Mouse (Mus musculus) kidney, adult 8-10 months (tissue): Measurements from ENCODE around the gene Neurl1a.

Experiments used
- DNase-seq, 2 experiments: peaks; one replicate each; pipeline ENCODE4 v3.0.0; 2022

Gene Neurl1a

DNA sequence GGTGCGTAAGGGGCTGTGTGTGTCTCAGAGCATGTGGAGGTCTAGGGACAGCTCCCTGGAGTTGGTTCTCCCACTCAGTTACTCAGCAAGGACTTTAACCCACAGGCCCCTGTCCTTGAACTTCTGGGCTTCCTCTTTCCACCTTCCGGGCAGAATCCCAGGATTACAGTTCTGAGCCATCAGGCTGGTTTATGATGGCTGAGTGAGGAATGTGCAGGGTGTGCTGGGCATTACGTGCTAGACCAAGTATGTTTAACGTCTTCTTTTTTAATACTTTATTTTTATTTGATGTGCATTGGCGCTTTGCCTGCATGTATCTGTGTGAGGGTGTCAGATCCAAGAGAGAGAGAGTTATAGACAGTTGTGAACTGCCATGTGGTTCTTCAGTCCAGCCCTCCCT is 38.1 kb downstream of the Neurl1a start:
- no peak for DNase-seq

DNA sequence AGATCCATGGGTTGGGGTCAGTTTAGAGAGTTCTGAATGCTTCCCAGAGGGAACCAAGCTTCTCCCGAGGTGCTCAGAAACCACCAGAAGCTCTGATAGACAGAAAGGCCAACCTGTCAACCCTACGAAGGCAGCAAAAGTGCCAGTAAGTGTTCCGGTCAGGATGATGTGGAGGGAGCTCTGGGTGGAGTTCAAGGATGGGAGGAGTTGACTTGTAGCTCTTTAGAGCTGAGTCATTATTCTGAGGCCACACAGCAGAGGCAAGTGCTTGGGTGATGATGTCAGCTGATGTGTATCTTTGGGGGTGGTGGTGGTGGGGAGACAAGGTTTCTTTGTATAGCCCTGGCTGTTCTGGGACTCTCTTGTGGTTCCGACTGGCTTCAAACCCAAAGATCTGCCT is 41.0 kb downstream of the Neurl1a start:
- DNase-seq = no peak

DNA sequence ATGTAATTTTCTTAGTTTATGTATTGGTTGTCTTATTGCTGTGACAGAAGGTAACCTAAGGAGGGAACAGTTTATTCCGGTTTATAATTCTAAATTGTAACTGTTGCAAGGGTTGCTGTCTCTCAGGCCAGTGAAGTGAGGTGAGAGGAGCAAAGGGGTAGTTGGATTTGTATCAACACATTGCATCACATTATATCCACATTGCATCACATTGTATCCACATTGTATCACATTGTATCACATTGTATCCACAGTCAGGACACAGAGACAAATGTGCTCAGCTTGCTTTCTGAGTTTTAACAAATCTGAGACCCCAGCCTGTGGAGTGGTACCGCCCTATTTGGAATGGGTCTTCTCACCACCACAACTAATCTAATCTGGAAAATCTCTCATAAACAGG is 41.6 kb downstream of the Neurl1a start:
- DNase-seq = no peak

DNA sequence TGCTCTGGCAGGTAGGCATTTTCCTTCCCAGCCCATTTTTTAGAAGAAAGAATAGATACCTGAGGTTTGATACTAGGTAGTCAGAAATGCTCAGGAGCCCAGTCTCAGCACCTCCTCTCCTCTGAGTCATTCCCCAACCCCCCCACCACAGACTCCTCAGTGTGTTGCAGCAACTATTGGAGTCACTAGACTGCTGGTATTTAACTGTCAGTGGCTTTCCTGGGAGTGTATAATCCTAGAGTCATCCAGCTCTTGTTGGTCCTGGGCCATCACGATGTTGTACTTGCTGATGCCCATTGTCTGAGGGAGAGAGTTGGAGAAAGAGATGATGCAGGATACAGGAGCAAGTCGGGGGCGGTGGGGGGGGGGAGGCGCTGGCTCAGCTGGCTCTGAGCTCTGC is 42.4 kb downstream of the Neurl1a start:
- no peak for DNase-seq

DNA sequence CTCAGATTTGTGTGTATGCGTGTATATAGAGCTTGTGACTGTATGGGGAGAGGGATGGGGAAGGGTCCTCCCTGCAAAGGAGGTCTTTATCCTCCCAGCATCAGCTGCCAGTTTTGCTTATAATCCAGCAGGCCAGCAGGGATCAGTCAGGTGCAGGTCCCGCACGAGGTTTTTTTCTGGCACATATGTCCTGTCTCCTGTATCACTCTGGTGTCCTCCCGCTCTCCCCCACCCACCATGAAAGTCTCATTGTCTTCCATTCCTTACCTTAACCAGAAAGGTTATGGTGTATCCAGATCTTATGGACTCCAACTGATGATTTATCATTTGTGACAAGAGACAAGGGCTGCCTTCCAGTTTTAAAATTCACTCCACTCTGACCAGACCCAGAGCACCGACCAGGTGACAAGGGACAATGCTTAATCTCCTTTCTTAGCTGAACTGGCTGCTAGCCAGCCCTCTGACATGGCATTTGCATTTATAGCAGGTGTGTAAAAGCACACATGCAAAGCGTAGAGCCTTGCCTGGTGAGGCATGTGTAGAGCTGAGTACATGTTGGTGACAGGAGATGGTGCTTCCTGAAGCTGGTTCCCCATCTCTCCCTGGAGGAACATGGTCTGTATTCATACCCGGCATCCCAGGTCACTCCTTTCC is 43.0 kb downstream of the Neurl1a start:
- no peak for DNase-seq

DNA sequence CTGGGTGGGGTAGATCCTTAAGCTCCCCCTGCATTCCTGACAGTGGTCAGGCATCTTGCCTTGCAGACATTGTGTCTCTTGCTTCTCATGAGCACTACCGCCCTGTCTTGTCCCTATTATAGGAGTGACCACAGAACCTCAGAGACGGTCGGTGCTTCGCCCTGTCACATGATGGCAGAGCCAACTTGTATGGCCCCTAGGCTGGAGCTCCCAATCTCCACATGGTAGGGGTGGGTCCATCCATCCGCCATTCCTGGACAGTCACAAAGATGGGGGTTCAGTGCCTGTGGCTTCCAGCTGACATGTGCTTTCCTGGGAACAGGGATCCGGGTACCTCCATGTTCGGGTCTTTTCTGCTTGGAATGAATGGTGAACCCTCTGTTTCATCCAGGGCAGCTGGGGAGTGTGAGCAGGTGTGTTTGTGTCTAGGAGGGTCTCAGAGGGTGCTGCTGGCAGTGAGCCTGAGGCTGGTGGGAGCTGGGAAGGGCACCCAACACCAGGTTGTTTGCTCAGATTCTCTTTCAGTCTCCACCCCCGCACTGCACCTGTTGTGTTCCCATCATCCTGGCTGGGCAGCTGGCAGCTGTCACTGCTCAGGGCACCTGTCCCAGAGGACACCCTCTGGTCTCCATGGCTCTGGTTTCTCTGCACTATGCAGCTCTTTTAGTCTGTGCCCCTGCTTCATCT is 43.7 kb downstream of the Neurl1a start:
- DNase-seq = no peak

DNA sequence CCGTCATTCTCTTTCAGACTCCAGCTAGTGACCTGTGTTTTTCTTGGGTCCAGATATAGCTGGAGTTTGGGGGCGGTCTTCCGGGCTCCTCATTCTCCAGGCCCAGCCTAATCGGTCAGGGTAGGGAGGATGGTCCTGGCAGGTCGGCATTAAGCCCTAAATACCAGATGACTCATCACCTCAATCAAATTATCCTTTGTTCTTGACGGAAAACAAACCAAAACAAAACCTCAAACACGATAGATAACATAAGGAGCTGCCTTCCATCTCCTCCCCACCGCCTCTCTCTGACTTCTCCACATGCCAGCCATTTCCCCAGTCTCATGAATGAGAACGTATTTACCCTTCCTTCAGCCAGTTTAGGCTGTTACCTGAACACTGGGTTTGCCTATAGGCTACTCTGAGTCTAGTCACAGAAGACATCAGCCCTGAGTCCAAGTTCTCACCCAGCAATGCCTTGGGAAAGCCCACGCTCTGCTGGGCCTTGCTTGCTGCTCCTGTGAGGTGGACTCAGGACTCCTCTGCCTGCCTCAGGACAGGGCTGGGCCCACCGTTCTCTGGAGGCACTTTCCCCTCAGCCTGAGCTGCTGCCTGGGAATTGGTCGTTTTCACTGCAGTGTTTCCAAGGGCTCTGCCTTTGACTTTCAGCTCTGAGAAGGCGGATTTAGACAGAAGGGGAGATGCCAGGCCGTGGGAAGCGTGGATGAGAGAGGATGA is 44.4 kb downstream of the Neurl1a start:
- DNase-seq = no peak

DNA sequence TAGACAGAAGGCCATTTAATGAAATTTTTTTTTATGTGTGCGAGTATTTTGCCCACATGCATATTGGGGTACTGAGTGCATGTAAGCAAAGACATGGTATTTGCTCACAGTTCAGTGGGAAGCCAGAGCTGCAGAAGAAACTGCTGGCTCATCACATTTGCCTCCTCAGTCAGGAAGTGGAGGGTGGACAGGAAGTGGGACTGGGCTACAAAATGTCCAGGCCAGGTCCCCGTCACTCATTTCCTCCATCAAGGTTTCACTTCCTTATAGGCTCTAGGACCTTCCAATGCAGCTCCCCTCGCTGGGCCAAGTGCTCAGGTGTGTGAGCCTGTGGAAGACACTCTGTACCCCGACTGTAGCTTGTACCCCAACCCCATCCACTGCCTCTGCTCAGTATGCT is 46.1 kb downstream of the Neurl1a start:
- no peak for DNase-seq

DNA sequence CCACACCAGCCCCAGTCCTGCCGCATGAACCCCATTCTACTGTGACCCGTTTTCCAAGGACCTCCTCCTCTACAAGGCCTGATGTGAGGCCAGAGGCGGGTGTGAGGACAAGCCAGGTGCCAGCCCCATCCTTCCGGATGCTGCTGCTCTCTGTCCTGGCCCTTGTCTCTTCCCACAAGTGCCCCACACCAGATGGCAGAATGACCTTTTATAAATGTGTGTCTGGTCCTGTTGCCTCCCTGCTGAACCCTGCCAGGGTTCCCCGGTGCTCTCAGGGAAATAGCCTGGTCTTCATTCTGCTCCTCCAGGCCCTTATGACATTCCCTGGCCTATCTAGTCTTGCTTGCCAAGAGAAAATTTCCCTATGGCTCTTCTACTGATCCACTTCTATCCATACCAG is 47.2 kb downstream of the Neurl1a start:
- no peak for DNase-seq

DNA sequence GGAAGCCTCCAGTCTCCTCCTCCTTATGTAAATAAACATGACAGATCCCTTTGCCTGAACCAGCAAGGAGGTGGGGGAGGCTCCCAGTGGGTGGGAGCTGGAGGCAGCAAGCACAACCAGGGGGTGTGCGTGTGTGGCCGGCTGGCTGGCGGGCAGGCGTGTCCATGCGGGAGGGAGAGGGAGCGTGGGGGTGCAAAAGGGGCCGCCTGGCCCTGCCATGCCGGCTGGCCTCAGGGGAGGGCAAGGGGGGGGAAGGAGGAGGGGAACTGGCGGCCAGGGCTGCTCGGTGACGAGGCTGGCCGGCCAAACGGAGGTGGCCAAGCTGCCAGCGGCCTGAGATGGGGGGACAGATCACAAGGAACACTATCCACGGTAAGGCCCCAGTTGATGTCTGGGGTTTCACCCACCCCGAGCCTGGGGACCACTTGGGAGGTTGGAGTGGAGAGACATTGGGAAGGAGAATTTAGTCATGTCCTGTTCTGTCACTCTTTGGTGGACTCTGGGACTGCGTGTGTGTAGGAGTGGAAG is 50.2 kb downstream of the Neurl1a start:
- peak; percentile 17 to 31 for DNase-seq

DNA sequence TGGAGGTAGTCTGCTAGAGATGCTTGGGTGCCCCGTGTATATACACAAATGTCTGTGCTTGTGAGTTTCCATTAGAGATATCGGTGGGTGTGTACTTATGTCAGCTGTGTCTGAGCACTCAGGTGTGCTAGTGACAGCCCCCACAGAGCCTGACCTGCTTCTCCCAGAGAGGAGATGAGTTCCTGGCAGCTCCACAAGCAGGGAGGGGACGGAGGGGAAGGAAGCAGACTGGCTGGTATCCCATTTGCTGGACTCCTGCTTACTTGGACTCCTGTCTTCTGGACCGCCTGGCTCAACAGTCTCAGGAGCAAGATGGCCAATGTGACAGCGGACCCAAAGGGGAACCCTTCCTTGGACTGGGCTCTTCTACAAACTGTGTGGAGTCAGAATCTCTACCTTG is 50.8 kb downstream of the Neurl1a start:
- no peak for DNase-seq

DNA sequence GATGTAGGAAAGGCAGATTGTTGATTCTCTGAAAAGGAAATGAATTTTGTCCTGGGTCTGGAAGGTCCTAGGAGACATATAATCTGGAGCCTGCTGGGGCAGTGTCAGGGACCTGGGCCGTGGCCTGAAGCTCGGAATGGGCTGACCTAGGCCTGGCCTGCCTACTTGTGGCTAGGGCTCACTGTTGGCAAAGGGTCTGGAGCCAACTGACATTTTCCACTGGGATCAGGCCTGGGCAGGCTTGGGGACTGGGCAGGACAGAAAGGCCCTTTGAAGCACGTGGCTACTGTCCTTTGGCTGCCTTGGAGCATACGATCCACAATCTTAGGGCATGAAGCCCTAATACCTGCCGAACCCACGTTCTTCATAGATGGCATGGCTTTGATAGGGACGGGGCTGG is 51.5 kb downstream of the Neurl1a start:
- no peak for DNase-seq

DNA sequence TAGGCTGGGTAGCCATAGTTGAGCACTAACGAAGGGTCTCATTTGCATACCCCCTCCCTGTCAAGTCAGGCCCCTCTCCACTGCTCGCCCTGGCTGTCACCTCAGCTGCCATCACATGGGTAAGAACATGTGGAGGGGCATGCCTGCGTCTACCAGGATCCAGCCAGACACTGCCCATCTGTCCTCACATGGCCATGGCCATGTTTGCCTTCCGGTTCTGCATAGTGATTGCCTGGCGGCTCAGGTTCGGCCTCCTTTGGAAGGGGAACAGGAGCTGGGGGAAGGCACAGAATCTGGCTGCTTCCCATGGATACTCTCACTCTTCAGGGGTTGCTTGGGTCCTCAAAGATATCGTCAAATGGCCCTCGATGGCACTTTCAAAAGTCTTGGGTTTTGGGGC is 52.1 kb downstream of the Neurl1a start:
- no peak for DNase-seq

DNA sequence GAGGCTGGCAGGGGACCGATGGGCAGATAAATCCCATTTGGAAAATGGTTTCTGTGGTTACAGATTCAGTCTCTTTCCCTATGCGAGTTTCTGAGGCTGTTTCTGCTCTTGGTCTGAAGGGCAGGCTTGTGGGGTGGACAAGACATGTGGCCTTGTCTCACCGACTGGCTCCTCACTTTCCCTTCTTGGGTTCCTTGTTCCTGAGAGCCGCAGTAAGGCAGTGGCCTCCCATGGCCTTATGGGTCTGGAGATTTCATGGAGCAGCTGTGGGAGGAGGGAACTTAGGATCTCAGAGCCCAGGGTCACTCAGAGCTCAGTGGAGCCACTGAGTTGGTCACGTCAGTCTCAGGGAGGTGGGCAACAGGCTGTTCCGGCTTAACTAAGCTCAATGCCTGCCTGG is 52.8 kb downstream of the Neurl1a start:
- DNase-seq = no peak

DNA sequence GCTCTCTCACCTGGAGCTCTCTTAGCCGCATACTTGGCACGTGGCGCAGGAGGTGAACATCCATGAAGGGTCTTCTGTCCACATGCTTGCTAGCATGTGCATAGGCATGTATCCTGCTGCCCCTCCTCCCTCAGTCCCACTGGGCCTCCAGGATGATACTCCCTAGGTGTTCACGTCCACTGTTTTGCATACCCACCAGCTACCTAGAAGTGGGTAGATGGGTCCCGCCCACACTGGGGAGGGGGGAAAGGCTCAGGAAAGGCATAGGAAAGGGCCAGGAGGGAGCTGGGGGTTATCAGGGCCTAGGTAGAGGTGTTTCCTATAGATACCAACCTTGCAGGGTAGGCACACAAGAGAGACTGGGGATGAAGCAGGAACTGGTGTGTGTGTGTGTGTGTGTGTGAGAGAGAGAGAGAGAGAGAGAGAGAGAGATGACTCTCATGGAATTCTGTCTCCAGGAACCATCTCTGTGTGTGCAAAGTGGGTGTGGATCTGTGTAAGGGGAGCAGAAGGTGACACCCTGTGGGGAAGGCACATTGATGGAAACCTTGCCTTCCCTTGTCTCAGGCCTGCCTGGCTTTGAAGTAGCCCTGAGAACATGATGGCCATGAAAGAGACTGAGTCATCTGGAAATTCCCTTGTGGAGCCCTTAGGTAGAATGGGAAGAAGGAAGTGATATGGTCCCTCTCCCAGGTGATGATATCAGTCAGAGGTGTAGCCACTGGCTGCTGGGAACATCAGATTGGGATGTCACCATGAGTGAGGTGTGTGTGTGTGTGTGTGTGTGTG is 53.7 kb downstream of the Neurl1a start:
- no peak for DNase-seq

DNA sequence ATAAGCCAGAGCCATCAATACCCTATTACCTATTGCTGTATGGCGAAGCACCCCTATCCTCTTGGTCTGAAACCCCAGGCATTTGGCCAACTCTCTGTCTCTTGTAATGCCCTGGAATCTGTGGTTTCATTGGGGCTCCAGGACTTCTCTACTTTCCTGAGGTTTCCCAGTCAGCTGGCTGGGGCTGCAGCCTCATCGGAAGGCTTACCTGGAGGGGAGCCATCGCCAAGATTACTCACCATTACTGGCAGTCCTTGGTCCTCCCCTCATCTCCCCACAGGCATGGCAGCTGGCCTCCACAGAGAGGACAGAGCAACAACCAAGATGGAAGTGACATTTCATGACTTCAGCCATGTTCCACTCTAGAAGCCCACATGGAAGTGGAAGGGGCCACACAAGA is 54.5 kb downstream of the Neurl1a start:
- no peak for DNase-seq

DNA sequence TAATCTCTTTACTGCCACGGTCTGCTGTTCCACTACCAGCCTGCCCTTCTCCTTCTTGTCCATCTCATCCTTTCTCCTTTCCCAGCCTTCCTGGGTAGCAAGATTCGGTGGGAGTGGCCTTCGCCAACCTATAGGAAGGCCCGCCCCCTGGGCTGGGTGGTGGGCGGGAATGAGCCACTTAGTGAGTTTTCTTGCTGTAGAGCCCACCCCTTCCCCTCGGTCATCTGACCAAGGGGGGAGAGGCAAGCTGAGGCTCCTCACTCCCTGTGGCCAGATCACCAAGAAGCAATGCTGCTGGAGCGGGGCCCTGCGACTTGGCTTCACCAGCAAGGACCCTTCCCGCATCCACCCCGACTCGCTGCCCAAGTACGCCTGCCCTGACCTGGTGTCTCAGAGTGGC is 61.5 kb downstream of the Neurl1a start:
- DNase-seq = no peak

DNA sequence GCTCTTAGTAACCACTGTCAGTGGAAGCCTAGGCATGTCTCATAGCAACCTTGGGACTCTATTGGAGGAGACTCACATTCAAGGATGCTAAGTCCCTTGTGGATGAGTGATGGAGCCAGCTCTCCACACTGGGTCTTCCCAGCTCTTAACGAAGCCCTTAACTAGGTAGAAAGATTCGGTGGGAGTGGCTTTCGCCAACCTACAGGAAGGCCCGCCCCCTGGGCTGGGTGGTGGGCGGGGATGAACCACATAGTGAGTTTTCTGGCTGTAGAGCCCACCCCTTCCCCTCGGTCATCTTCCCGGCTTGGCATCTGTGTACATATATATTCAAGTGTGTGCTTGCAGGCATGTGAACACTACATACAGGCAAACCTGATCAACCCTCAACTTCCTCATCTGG is 62.3 kb downstream of the Neurl1a start:
- no peak for DNase-seq

DNA sequence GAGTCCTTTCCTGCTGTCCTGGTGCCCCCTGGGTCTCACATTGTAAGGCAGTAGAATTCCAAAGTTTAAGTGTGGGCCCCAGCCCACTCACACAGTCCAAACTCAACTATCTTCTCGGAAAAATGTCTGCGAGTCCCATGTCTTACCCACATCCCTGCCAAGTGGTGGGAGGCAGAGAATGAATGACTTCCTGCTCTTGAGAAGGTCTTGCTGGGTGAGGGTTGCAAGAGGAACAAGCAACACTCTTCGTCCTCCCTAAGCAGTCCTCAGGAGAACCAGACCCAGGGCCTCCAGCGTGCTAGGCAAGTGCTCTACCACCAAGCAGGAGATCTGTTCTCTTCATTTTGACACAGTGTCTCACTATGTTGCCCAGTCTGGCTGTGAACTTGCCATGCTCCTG is 63.6 kb downstream of the Neurl1a start:
- DNase-seq = no peak

DNA sequence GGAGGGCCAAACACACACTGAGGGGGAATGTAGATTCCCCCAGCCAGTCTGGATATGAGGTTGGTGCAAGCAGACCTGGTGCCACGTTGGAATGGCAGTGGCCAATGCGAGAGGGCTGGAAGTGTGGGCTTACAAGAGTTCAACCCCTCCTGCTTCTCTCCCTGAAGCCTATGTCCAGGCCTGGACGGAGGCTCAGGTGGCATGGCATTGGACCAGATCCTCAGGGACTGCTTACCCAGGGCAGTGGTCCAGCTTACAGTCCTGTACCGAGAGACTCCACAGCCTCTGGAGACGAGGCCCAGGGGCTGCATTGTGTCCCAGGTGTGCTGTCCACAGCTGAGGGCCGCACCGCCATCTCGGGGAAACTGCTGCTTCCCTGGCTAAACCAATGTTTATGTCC is 66.9 kb downstream of the Neurl1a start:
- DNase-seq = no peak

DNA sequence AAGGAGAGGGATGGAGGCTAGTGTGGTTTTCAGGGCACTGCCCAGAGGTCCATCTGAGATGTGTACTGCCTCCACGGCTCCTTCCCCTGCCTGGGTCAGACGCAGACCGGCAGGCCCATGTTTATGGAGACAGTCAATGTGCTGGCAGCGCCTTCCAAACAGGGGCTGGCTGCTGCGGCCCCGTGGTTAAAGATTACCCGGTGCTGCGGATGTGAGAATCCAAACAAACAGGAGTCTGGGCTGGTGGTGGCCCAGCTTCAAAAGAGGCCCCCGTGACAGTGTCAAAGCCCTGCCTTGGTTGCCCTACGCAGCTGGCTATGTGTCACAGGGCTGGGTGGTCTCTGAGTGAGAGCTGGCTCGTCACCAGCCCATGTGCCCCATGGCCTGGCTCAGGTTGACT is 69.2 kb downstream of the Neurl1a start:
- peak; percentile 75 to 79 for DNase-seq

DNA sequence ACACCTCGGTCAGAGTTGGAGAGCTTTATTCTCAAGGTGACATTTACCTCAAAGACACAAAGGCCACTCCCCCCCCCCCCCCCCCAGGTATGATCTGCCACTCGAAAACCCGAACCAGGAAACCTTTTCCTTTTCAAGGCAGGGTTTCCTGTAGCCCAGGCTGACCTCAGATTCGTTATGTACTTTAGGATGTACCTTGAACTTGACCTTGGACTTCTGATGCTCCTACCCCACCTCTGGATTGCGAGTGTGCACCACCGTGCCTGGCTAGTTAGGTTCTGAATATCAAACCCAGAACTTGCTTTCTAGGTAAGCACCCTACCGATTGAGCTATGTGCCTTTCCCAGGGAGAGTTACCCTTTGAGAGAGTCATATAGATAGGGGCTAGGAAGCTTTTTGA is 69.7 kb downstream of the Neurl1a start:
- no peak for DNase-seq

DNA sequence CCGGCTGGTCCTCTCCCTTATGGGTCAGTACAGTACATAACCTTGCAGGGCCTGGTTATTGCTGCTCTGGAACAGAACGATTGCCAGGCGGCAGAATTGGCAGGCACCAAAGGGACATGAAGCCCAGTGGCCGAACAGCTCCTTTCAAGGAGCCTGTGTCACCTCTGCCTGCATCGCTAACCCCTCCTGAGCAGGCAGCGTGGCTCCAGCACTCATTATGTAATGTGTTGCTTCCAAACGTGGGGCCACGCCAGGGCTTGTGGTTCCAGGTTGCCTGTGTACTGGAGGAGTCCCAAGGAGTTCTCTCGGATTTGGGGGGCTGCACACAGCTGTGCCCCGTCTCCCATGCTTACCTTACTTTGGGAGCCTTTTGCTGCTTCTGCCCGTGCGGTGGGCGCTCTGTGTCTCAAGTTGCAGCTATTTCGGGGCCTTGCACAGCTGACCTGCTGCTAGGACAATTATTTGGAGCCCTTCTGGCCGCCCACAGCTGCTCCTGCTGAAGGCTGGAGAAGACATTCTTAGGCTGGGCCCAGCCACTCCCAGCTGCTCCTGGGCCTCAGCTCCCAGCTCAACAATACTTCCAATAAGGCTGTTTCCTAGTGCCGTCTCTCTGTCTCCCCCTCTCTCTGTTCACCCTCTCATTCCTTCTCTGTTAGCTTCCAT is 70.4 kb downstream of the Neurl1a start:
- DNase-seq = peak; percentile 15 to 36
